8 mouse cellular contexts compared by ENCODE assay signal in the genomic region with DNA sequence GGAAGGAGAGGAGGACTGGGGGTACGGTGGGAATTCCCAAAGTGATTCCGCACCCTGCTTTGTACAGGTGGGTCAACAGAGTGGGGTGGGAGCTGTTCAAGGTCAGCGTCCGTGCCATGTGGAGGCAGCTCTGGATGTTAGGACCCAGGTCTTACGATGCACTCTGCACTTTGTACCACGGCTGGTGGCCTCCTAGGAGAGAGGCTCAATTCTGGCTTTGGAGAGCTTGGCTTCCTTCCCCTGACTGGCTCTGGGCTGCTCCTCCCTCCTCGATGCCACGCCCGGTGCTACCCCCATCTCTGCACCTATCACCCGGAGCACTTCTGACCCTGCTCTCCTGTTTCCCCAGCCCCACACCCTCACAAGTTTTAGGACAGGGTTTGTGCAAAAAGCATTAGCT. TPM values are rescaled to one million over a fixed set of nuclear protein-coding genes. Genes with fewer than 3 reads are reported as not detected.
DNase-seq lines count a peak whose midpoint lies in the region; ATAC-seq and TF ChIP-seq lines count a peak whose summit lies in the region.

No protein-coding gene starts in this region.

- TF ChIP-seq EP300 in CH12.LX (IDR thresholded peaks at IDR 0.05; ENCODE audit: low read length) = no peak

- peak overlapping the region; percentile 75 to 93 (median 75) for H3K4me3 ChIP-seq in CH12.LX (replicated peaks in 1 of 3; ENCODE audit: low read depth in 2 of 3, low read length in 2 of 3, poor library complexity in 1 of 3)
- peak overlapping the region; percentile 90 for H3K4me3 ChIP-seq in forebrain, embryonic 16.5 days (replicated peaks; ENCODE audit: low read length)
- peak overlapping the region; percentile 74 for H3K4me3 ChIP-seq in limb, embryonic 10.5 days

- ATAC-seq in forebrain, embryonic 16.5 days = peak; percentile 47

- no peak; the same call in 1 of the 2 replicates for TF ChIP-seq POLR2A in CH12.LX (IDR thresholded peaks at IDR 0.05; ENCODE audit: low read depth, low read length)

- TF ChIP-seq CTCF in CH12.LX (conservative IDR thresholded peaks at IDR 0.05 in 1 of 2, IDR thresholded peaks at IDR 0.05 in 1 of 2; ENCODE audit: low read depth in 2 of 2, low read length in 2 of 2) = no peak

- H3K27me3 ChIP-seq in CH12.LX (replicated peaks) = no peaks in the 10 kb centered on the region
- H3K27me3 ChIP-seq in forebrain, embryonic 16.5 days (replicated peaks; ENCODE audit: control insufficient read depth, insufficient read depth, low read length) = no peaks in the 10 kb centered on the region
- H3K27me3 ChIP-seq in limb, embryonic 10.5 days (ENCODE audit: low read depth, poor library complexity, severe bottlenecking) = no peaks in the 10 kb centered on the region

- H3K36me3 ChIP-seq in CH12.LX (replicated peaks in 1 of 2; ENCODE audit: control insufficient read depth in 1 of 2, insufficient read depth in 1 of 2, low read length in 1 of 2) = peaks cover 5 to 25% of the 10 kb centered on the region in 2 experiments
- peaks cover 2% of the 10 kb centered on the region; the same call in 1 of the 2 replicates for H3K36me3 ChIP-seq in forebrain, embryonic 16.5 days (ENCODE audit: control insufficient read depth, insufficient read depth)
- peaks cover 12% of the 10 kb centered on the region for H3K36me3 ChIP-seq in limb, embryonic 10.5 days

- peak; percentile 15 to 51 for DNase-seq in adrenal gland, adult (ENCODE audit: inconsistent age in 2 of 2, low spot score in 1 of 2)
- no peak for DNase-seq in adrenal gland, postnatal 4 days (ENCODE audit: low spot score in 2 of 2)
- DNase-seq in CH12.LX (ENCODE audit: extremely low read depth) = no peak
- peak; percentile 41 for DNase-seq in limb, embryonic 10.5 days (ENCODE audit: low spot score)
- peak; percentile 48 for DNase-seq in neural tube, embryonic 10.5 days (ENCODE audit: extremely low spot score, low spot score)
- no peak for DNase-seq in left cerebral cortex, postnatal 36 days (ENCODE audit: low spot score in 2 of 2)
- no peak for DNase-seq in ovary, postnatal 14 days (ENCODE audit: low spot score)

- peak overlapping the region; percentile 35; the same call in 1 of the 2 replicates for H3K9ac ChIP-seq in CH12.LX (ENCODE audit: insufficient read depth, low read depth)
- H3K9ac ChIP-seq in forebrain, embryonic 16.5 days (replicated peaks; ENCODE audit: low read depth, low read length) = peak overlapping the region; percentile 97

- peak overlapping the region; percentile 76 for H3K4me2 ChIP-seq in CH12.LX (ENCODE audit: insufficient read depth, low read depth, poor library complexity, severe bottlenecking)
- peak overlapping the region; percentile 64 for H3K4me2 ChIP-seq in forebrain, embryonic 16.5 days (ENCODE audit: low read length)

- H3K27ac ChIP-seq in CH12.LX (ENCODE audit: insufficient read depth, low read depth) = no peak overlapping the region
- peak overlapping the region; percentile 10; the same call in 1 of the 2 replicates for H3K27ac ChIP-seq in forebrain, embryonic 16.5 days (ENCODE audit: low read length)
- peak overlapping the region; percentile 87 for H3K27ac ChIP-seq in limb, embryonic 10.5 days

- peaks cover 19 to 44% of the 10 kb centered on the region in 2 experiments for H3K4me1 ChIP-seq in CH12.LX (ENCODE audit: control insufficient read depth in 1 of 2, insufficient read depth in 2 of 2)
- peaks cover 14% of the 10 kb centered on the region for H3K4me1 ChIP-seq in forebrain, embryonic 16.5 days (replicated peaks; ENCODE audit: control insufficient read depth, insufficient read depth, low read length)
- peaks cover 14% of the 10 kb centered on the region; the same call in 1 of the 2 replicates for H3K4me1 ChIP-seq in limb, embryonic 10.5 days

- peaks cover 9% of the 10 kb centered on the region for H3K9me3 ChIP-seq in CH12.LX (replicated peaks; ENCODE audit: low read length)
- H3K9me3 ChIP-seq in forebrain, embryonic 16.5 days (ENCODE audit: control insufficient read depth, low read length) = no peaks in the 10 kb centered on the region
- H3K9me3 ChIP-seq in limb, embryonic 10.5 days (replicated peaks) = peaks cover 3% of the 10 kb centered on the region; the same call in 1 of the 2 replicates

- intact Hi-C loops in left cerebral cortex, postnatal 36 days (cut with DNase I) = no loop called here

- WGBS in forebrain, embryonic 16.5 days = 6% methylated on average over 10 of the region's 10 CpGs
- 6% methylated on average over 10 of the region's 10 CpGs for WGBS in limb, embryonic 10.5 days

- in situ Hi-C loops in CH12.LX (cut with MboI; ENCODE audit: low pct_ligation_motif_present, low pct_unique_long_range_greater_than_20kb, low sequenced_read_pairs) = no loop called here

- dilution Hi-C loops in CH12.LX (cut with MboI; ENCODE audit: extremely low pct_ligation_motif_present, extremely low pct_unique_long_range_greater_than_20kb, low sequenced_read_pairs) = no loop called here

- peaks cover 4% of the 10 kb centered on the region; the same call in 1 of the 2 replicates for H3K79me2 ChIP-seq in CH12.LX (replicated peaks; ENCODE audit: control insufficient read depth, extremely low read depth, insufficient read depth, poor library complexity, severe bottlenecking)

- no peak for TF ChIP-seq RAD21 in CH12.LX (IDR thresholded peaks at IDR 0.05; ENCODE audit: low read depth, low read length)

TF ChIP-seq in CH12.LX, 34 proteins besides CTCF, POLR2A, EP300 and RAD21:
- TF ChIP-seq IRF4 (IDR thresholded peaks at IDR 0.05; ENCODE audit: low read depth, low read length) (no peak), USF1 (IDR thresholded peaks at IDR 0.05; ENCODE audit: low read depth, low read length) (no peak), CHD1 (IDR thresholded peaks at IDR 0.05; ENCODE audit: low read depth, low read length) (no peak), MYC (IDR thresholded peaks at IDR 0.05; ENCODE audit: low read depth, low read length) (no peak), MAZ (IDR thresholded peaks at IDR 0.05; ENCODE audit: low read depth, low read length) (no peak), TBP (conservative IDR thresholded peaks at IDR 0.05; ENCODE audit: low read depth, low read length) (no peak), ETS1 (conservative IDR thresholded peaks at IDR 0.05; ENCODE audit: low read depth, low read length) (no peak), JUN (IDR thresholded peaks at IDR 0.05; ENCODE audit: insufficient read depth, low read depth, low read length) (no peak), USF2 (conservative IDR thresholded peaks at IDR 0.05; ENCODE audit: low read depth, low read length) (no peak), RCOR1 (conservative IDR thresholded peaks at IDR 0.05; ENCODE audit: low read depth, low read length) (no peak)

RNA-seq across cellular contexts. Expression of a gene that starts 0.8 kb away (rescaled TPM):
- 10 to 100 TPM; 55.8 to 55.9 TPM for total RNA-seq in adrenal gland, postnatal 4 days (2021)
- total RNA-seq in CH12.LX (2012; rRNA removed) = 50.7 and 53.5 TPM in 2 replicates
- total RNA-seq in CH12.LX (2014; rRNA removed) = 77.6 and 79.3 TPM in 2 replicates
- 94.0 and 97.9 TPM in 2 replicates for polyA plus RNA-seq in CH12.LX (2012; ENCODE audit: insufficient read length, low read depth)
- 126 and 147 TPM in 2 replicates for polyA plus RNA-seq in forebrain, embryonic 16.5 days (2015; fragmentation: Nextera tagmentation; extraction: Ambion mirVana)
- 75.9 and 84.2 TPM in 2 replicates for polyA plus RNA-seq in limb, embryonic 10.5 days (2016; fragmentation: Nextera tagmentation; extraction: Ambion mirVana)
- total RNA-seq in left cerebral cortex, postnatal 36 days (2021) = 10 to 100 TPM; 85.0 to 90.8 TPM

RNA-seq across cellular contexts. Expression of a gene that starts 20.6 kb away (rescaled TPM):
- total RNA-seq in adrenal gland, postnatal 4 days (2021) = 10 to 100 TPM; 36.3 to 37.6 TPM
- 62.7 and 81.5 TPM in 2 replicates for total RNA-seq in CH12.LX (2012; rRNA removed)
- total RNA-seq in CH12.LX (2014; rRNA removed) = 35.2 and 37.7 TPM in 2 replicates
- 83.8 and 86.0 TPM in 2 replicates for polyA plus RNA-seq in CH12.LX (2012; ENCODE audit: insufficient read length, low read depth)
- polyA plus RNA-seq in forebrain, embryonic 16.5 days (2015; fragmentation: Nextera tagmentation; extraction: Ambion mirVana) = 66.6 and 73.6 TPM in 2 replicates
- 46.3 and 47.5 TPM in 2 replicates for polyA plus RNA-seq in limb, embryonic 10.5 days (2016; fragmentation: Nextera tagmentation; extraction: Ambion mirVana)
- 10 to 100 TPM; 35.7 to 45.4 TPM for total RNA-seq in left cerebral cortex, postnatal 36 days (2021)

RNA-seq across cellular contexts. Expression of a gene that starts 25.2 kb away (rescaled TPM):
- total RNA-seq in adrenal gland, postnatal 4 days (2021) = 10 to 100 TPM; 85.2 to 90.4 TPM
- total RNA-seq in CH12.LX (2012; rRNA removed) (45.2 and 53.6 TPM in 2 replicates), CH12.LX (2014; rRNA removed) (50.7 and 54.7 TPM in 2 replicates)
- 103 and 108 TPM in 2 replicates for polyA plus RNA-seq in CH12.LX (2012; ENCODE audit: insufficient read length, low read depth)
- polyA plus RNA-seq in forebrain, embryonic 16.5 days (2015; fragmentation: Nextera tagmentation; extraction: Ambion mirVana) = 72.9 and 76.7 TPM in 2 replicates
- 61.4 and 63.8 TPM in 2 replicates for polyA plus RNA-seq in limb, embryonic 10.5 days (2016; fragmentation: Nextera tagmentation; extraction: Ambion mirVana)
- total RNA-seq in left cerebral cortex, postnatal 36 days (2021) = 10 to 100 TPM; 73.3 to 75.0 TPM

Comparison
In these comparisons a context has a peak if more than half of its experiments do, and no peak if none do; other contexts are left out.
1. DNase-seq: peak in adrenal gland, adult (2 of 2), limb, embryonic 10.5 days (single experiment) and neural tube, embryonic 10.5 days (single experiment); none in adrenal gland, postnatal 4 days (0 of 2), CH12.LX (single experiment), left cerebral cortex, postnatal 36 days (0 of 2) and ovary, postnatal 14 days (single experiment).
2. Peak in every context shown above with its lines, with median percentiles within 50 percentile points of each other: H3K4me3 ChIP-seq.